9 mouse cellular contexts compared by ENCODE assay signal in the genomic region with DNA sequence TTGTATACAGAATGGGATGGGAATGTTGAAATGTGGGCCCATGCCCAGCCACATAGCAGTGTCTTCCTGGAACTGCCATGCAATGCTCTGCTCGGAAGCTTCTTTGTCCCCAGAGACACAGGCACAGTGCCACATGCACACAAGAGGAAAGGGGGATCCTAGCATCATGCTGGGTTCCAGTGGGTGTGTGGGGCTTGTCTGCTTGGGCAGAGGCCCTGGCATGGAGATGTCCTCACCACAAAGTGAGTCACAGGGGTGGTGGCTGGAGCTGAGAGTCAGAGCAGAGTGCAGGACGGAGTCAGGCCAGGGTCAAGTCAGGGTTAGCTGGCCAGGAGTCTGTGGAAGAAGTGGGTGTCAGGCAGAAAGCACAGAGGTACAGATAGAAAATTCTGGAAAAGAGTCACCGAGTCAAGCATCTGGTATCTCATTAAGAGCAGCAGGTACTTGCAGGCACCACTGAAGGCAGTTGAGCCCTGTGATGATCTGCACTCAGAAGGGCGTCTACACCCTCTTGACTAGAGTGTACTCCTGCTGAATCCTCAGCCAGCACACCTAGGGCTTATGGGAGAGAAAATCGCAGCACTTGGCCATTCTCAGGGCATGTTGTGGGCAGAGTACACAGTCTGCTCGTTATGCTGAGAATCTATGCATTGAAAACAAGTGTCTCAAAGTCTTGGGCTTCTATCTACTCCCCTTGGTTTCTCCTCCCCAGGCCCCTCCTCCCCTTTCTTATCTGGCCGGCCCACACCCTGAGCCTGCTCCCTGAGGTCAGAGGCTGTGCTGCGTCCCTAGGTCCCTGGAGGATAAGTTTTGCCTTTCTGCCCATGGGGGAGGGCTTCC.
DNase-seq lines count a peak whose midpoint lies in the region; ATAC-seq lines count a peak whose summit lies in the region.
"Had no signal": no experiment of that assay in that cellular context is flagged by ENCODE, and none has a peak within 500 bp of the region (broad histone marks: within the 10 kb centered on the region; RNA-seq: fewer than 3 reads in every experiment).

No protein-coding gene starts in this region.

- H3K36me3 ChIP-seq in midbrain, embryonic 11.5 days (ENCODE audit: control insufficient read depth, insufficient read depth, low read length), result no peaks in the 10 kb centered on the region
- no peaks in the 10 kb centered on the region for H3K36me3 ChIP-seq in midbrain, embryonic 16.5 days (ENCODE audit: control insufficient read depth, insufficient read depth, low read length)
- no peaks in the 10 kb centered on the region for H3K36me3 ChIP-seq in hindbrain, embryonic 13.5 days
- no peaks in the 10 kb centered on the region for H3K36me3 ChIP-seq in forebrain, embryonic 15.5 days
- H3K36me3 ChIP-seq: limb, embryonic 15.5 days had no signal

- peak; percentile 36 for ATAC-seq in midbrain, embryonic 11.5 days (ENCODE audit: low FRiP score)
- ATAC-seq in midbrain, embryonic 16.5 days, result no peak
- ATAC-seq in hindbrain, embryonic 13.5 days (ENCODE audit: low FRiP score), result peak; percentile 37; the same call in 1 of the 2 replicates
- no peak for ATAC-seq in forebrain, embryonic 15.5 days (replicated peaks)

- 46% methylated on average over 8 of the region's 8 CpGs for WGBS in midbrain, embryonic 11.5 days
- WGBS in midbrain, embryonic 16.5 days, result 54% methylated on average over 8 of the region's 8 CpGs
- 52% methylated on average over 8 of the region's 8 CpGs for WGBS in hindbrain, embryonic 13.5 days
- WGBS in forebrain, embryonic 15.5 days, result 55% methylated on average over 8 of the region's 8 CpGs

- H3K27me3 ChIP-seq in midbrain, embryonic 11.5 days (ENCODE audit: control insufficient read depth, insufficient read depth, low read length), result no peaks in the 10 kb centered on the region
- H3K27me3 ChIP-seq in midbrain, embryonic 16.5 days (ENCODE audit: control insufficient read depth, insufficient read depth, low read depth, low read length), result no peaks in the 10 kb centered on the region
- 0 out of 2 replicates have a peak, but pooled peaks cover 3% of the 10 kb centered on the region for H3K27me3 ChIP-seq in hindbrain, embryonic 13.5 days
- no peaks in the 10 kb centered on the region for H3K27me3 ChIP-seq in forebrain, embryonic 15.5 days
- H3K27me3 ChIP-seq: limb, embryonic 15.5 days had no signal

- H3K4me2 ChIP-seq in midbrain, embryonic 11.5 days, result no peak overlapping the region
- H3K4me2 ChIP-seq in midbrain, embryonic 16.5 days (ENCODE audit: low read length), result no peak overlapping the region
- no peak overlapping the region for H3K4me2 ChIP-seq in hindbrain, embryonic 13.5 days
- H3K4me2 ChIP-seq in forebrain, embryonic 15.5 days (replicated peaks), result no peak overlapping the region
- H3K4me2 ChIP-seq: limb, embryonic 15.5 days had no signal

- DNase-seq in midbrain, embryonic 11.5 days (ENCODE audit: low spot score, missing footprints), result peak; percentile 87
- peak; percentile 31 for DNase-seq in c-Kit-positive CD71-negative TER-119-negative erythroid progenitor cells, embryonic 14.5 days (ENCODE audit: low read depth)
- DNase-seq in spleen, postnatal 14 days (ENCODE audit: low spot score in 2 of 2), result peak; percentile 50 to 60
- DNase-seq in frontal cortex, postnatal 36 days (ENCODE audit: low spot score in 2 of 2), result no peak
- DNase-seq in kidney, postnatal 25 days, result no peak

- H3K27ac ChIP-seq in midbrain, embryonic 11.5 days (ENCODE audit: low read depth, low read length), result peak overlapping the region; percentile 87
- H3K27ac ChIP-seq in midbrain, embryonic 16.5 days (ENCODE audit: low read length), result no peak overlapping the region
- H3K27ac ChIP-seq in hindbrain, embryonic 13.5 days, result no peak overlapping the region; the same call in 1 of the 2 replicates
- no peak overlapping the region for H3K27ac ChIP-seq in forebrain, embryonic 15.5 days (replicated peaks)
- H3K27ac ChIP-seq: limb, embryonic 15.5 days had no signal

- H3K9me3 ChIP-seq in midbrain, embryonic 11.5 days (ENCODE audit: control insufficient read depth, low read length), result no peaks in the 10 kb centered on the region
- no peaks in the 10 kb centered on the region for H3K9me3 ChIP-seq in midbrain, embryonic 16.5 days (replicated peaks; ENCODE audit: control insufficient read depth, low read length, poor library complexity, severe bottlenecking)
- H3K9me3 ChIP-seq in hindbrain, embryonic 13.5 days, result no peaks in the 10 kb centered on the region
- no peaks in the 10 kb centered on the region for H3K9me3 ChIP-seq in forebrain, embryonic 15.5 days
- H3K9me3 ChIP-seq: limb, embryonic 15.5 days had no signal

- H3K9ac ChIP-seq in midbrain, embryonic 11.5 days (ENCODE audit: low read length), result no peak overlapping the region
- no peak overlapping the region for H3K9ac ChIP-seq in midbrain, embryonic 16.5 days (ENCODE audit: low read depth, low read length)
- H3K9ac ChIP-seq in hindbrain, embryonic 13.5 days, result peak overlapping the region; percentile 13; the same call in 1 of the 2 replicates
- H3K9ac ChIP-seq in forebrain, embryonic 15.5 days (replicated peaks), result no peak overlapping the region
- H3K9ac ChIP-seq: limb, embryonic 15.5 days had no signal

- H3K4me3 ChIP-seq in midbrain, embryonic 11.5 days (ENCODE audit: low read depth, low read length), result no peak overlapping the region
- no peak overlapping the region for H3K4me3 ChIP-seq in midbrain, embryonic 16.5 days (ENCODE audit: low read depth, low read length)
- H3K4me3 ChIP-seq in hindbrain, embryonic 13.5 days, result no peak overlapping the region
- no peak overlapping the region for H3K4me3 ChIP-seq in forebrain, embryonic 15.5 days
- H3K4me3 ChIP-seq: limb, embryonic 15.5 days had no signal

- peaks cover 38% of the 10 kb centered on the region for H3K4me1 ChIP-seq in midbrain, embryonic 11.5 days (ENCODE audit: control insufficient read depth, insufficient read depth, low read length)
- peaks cover 34% of the 10 kb centered on the region for H3K4me1 ChIP-seq in midbrain, embryonic 16.5 days (ENCODE audit: control insufficient read depth, insufficient read depth, low read length)
- H3K4me1 ChIP-seq in hindbrain, embryonic 13.5 days (replicated peaks), result peaks cover 48% of the 10 kb centered on the region
- peaks cover 24% of the 10 kb centered on the region for H3K4me1 ChIP-seq in forebrain, embryonic 15.5 days

Comparison
In these comparisons a context has a peak if more than half of its experiments do, and no peak if none do; other contexts are left out.
1. ATAC-seq: peak in midbrain, embryonic 11.5 days (single experiment) and hindbrain, embryonic 13.5 days (single experiment); none in midbrain, embryonic 16.5 days (single experiment) and forebrain, embryonic 15.5 days (single experiment).
2. DNase-seq: peak in midbrain, embryonic 11.5 days (single experiment), c-Kit-positive CD71-negative TER-119-negative erythroid progenitor cells, embryonic 14.5 days (single experiment) and spleen, postnatal 14 days (2 of 2); none in frontal cortex, postnatal 36 days (0 of 2) and kidney, postnatal 25 days (0 of 2).